34 mouse cellular contexts compared by ENCODE assay signal in the genomic region with DNA sequence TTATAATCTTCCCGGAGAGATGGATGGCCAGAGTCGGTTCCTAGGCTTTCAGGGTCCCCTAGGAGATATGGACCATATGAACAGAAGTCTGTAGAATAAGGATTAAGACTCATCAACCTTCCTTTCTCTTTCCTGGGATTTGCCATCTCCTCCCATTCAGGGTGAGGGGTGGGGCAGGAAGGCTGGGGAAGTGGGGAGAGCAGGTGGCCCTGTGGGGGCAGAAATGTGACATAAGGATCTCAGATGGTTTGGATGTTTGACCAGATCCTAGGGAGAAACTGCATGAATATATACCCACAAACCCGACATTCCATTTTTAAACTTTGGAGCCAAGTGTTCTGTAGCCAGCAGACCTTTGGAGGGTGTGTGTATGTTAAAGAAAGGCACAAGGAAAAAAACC. TPM values are rescaled to one million over a fixed set of nuclear protein-coding genes. Genes with fewer than 3 reads are reported as not detected.
DNase-seq lines count a peak whose midpoint lies in the region; TF ChIP-seq lines count a peak whose summit lies in the region.
"Had no signal": no experiment of that assay in that cellular context is flagged by ENCODE, and none has a peak within 500 bp of the region (broad histone marks: within the 10 kb centered on the region; RNA-seq: fewer than 3 reads in every experiment).

No protein-coding gene starts in this region.

- no peaks in the 10 kb centered on the region for H3K27me3 ChIP-seq in testis, adult 2 months (ENCODE audit: control insufficient read depth, insufficient read depth, low read length)

- no peak for TF ChIP-seq POLR2A in testis, adult 2 months (IDR thresholded peaks at IDR 0.05; ENCODE audit: control insufficient read depth, low read depth, low read length)

- no peak for TF ChIP-seq CTCF in layer of hippocampus, adult 2 months (conservative IDR thresholded peaks at IDR 0.05)
- TF ChIP-seq CTCF in testis, adult 2 months (IDR thresholded peaks at IDR 0.05; ENCODE audit: control insufficient read depth, insufficient read depth, insufficient replicate concordance, low read depth, low read length) = no peak

- peak overlapping the region; percentile 96 for H3K27ac ChIP-seq in layer of hippocampus, adult 2 months
- no peak overlapping the region for H3K27ac ChIP-seq in testis, adult 2 months (ENCODE audit: control insufficient read depth, insufficient read depth, low read depth, low read length)
- H3K27ac ChIP-seq: embryonic facial prominence, embryonic 15.5 days; forebrain, embryonic 13.5 days; heart, embryonic 10.5 days; heart, embryonic 15.5 days; hindbrain, embryonic 12.5 days; limb, embryonic 10.5 days; limb, embryonic 15.5 days; liver, embryonic 14.5 days; macrophage; neural tube, embryonic 15.5 days had no signal

- peaks cover 25% of the 10 kb centered on the region for H3K4me1 ChIP-seq in testis, adult 2 months (ENCODE audit: control insufficient read depth, insufficient read depth, low read length)

- DNase-seq in cerebellum, adult 9-10 months = peak; percentile 74
- no peak for DNase-seq in cerebellum, postnatal 10 days
- DNase-seq in layer of hippocampus, adult 2 months (ENCODE audit: low spot score in 2 of 2) = no peak
- no peak for DNase-seq in layer of hippocampus, adult 9-10 months (ENCODE audit: low spot score)
- DNase-seq in testis, postnatal 10 days (ENCODE audit: low spot score) = no peak
- no peak for DNase-seq in gastrocnemius, adult 18-20 months (ENCODE audit: low spot score)
- DNase-seq: adrenal gland, postnatal 14 days; gastrocnemius, postnatal 25 days; heart, adult 11 months; kidney, adult 11 months; kidney, postnatal 14 days; lung, adult 2 months; lung, postnatal 10 days; right cerebral cortex, adult 18-20 months; spleen, adult 18-20 months; thymus, adult 2 months; thymus, postnatal 36 days had no signal

- no peaks in the 10 kb centered on the region for H3K36me3 ChIP-seq in testis, adult 2 months (ENCODE audit: control insufficient read depth, insufficient read depth, low read length)
- H3K36me3 ChIP-seq: embryonic facial prominence, embryonic 15.5 days; heart, embryonic 10.5 days; heart, embryonic 15.5 days; hindbrain, embryonic 12.5 days; limb, embryonic 10.5 days; limb, embryonic 15.5 days; neural tube, embryonic 15.5 days had no signal

- H3K4me3 ChIP-seq in layer of hippocampus, adult 2 months = peak overlapping the region; percentile 72
- H3K4me3 ChIP-seq in testis, adult 2 months (ENCODE audit: control insufficient read depth, low read depth, low read length) = peak overlapping the region; percentile 74; the same call in 1 of the 2 replicates
- H3K4me3 ChIP-seq: embryonic facial prominence, embryonic 15.5 days; heart, embryonic 10.5 days; heart, embryonic 15.5 days; limb, embryonic 10.5 days; limb, embryonic 15.5 days had no signal

RNA-seq across cellular contexts. Expression of a gene that starts 1.1 kb away (rescaled TPM):
- 10 to 100 TPM; 67.2 to 69.2 TPM for total RNA-seq in layer of hippocampus, adult 2 months (2021)
- polyA plus RNA-seq in testis, adult 2 months (2012; rRNA removed) = 40.4 and 41.2 TPM in 2 replicates
- total RNA-seq in gastrocnemius, adult 18-20 months (2021) = not detected
- total RNA-seq: common myeloid progenitor, adult 5-6 weeks; gastrocnemius, postnatal 25 days; megakaryocyte-erythroid progenitor cell, adult 5-6 weeks had no signal
- polyA plus RNA-seq: CD4-positive, CD25-positive, alpha-beta regulatory T cell, adult 4 months; heart, embryonic 10.5 days; heart, embryonic 15.5 days; inflammation-experienced regulatory T-cells, adult 6 months; kidney, embryonic 14.5 days; limb, embryonic 10.5 days; lung, adult 2 months; stomach, embryonic 16.5 days had no signal

RNA-seq across cellular contexts. Expression of a gene that starts 13.0 kb away (rescaled TPM):
- total RNA-seq in layer of hippocampus, adult 2 months (2021) = 10 to 100 TPM; 83.2 to 91.6 TPM
- polyA plus RNA-seq in testis, adult 2 months (2012; rRNA removed) = 0.06 TPM in 2 replicates
- under 1 TPM; 0.05 to 0.17 TPM for total RNA-seq in gastrocnemius, adult 18-20 months (2021)
- polyA plus RNA-seq: CD4-positive, CD25-positive, alpha-beta regulatory T cell, adult 4 months had no signal

RNA-seq across cellular contexts. Expression of a gene that starts 30.2 kb away (rescaled TPM):
- total RNA-seq in layer of hippocampus, adult 2 months (2021) = 100 to 1,000 TPM; 585 to 600 TPM
- 12.4 and 17.3 TPM in 2 replicates for polyA plus RNA-seq in testis, adult 2 months (2012; rRNA removed)
- total RNA-seq in gastrocnemius, adult 18-20 months (2021) = 1,000 to 10,000 TPM in 1 of 2 experiments, 100 to 1,000 TPM in 1; 896 to 1,049 TPM
- total RNA-seq: common myeloid progenitor, adult 5-6 weeks; megakaryocyte-erythroid progenitor cell, adult 5-6 weeks had no signal
- polyA plus RNA-seq: macrophage had no signal

RNA-seq across cellular contexts. Expression of a gene that starts 48.3 kb away (rescaled TPM):
- 1 to 10 TPM; 8.3 to 9.2 TPM for total RNA-seq in layer of hippocampus, adult 2 months (2021)
- 3.8 and 4.0 TPM in 2 replicates for polyA plus RNA-seq in testis, adult 2 months (2012; rRNA removed)
- total RNA-seq in gastrocnemius, adult 18-20 months (2021) = 1 to 10 TPM; 3.0 to 3.3 TPM

Comparison
In these comparisons a context has a peak if more than half of its experiments do, and no peak if none do; other contexts are left out.
1. RNA of a gene that starts 1.1 kb away (total RNA-seq): 67.2 to 69.2 TPM in layer of hippocampus, adult 2 months; not detected in gastrocnemius, adult 18-20 months; every median in the first group is over 10 times any median in the second.
2. RNA of a gene that starts 13.0 kb away (total RNA-seq): 83.2 to 91.6 TPM in layer of hippocampus, adult 2 months; 0.05 to 0.17 TPM in gastrocnemius, adult 18-20 months; every median in the first group is over 10 times any median in the second.